Mouse (Mus musculus) heart, postnatal 0 days (tissue): ENCODE measurements around the gene Shroom4.

Experiments used
- CTCF ChIP-seq: IDR thresholded peaks from 2 replicates; pipeline ENCODE4 v1.5.1; 2016; ENCODE audit warnings: antibody characterized with exemption, control low read depth, low read depth
- EP300 ChIP-seq: IDR thresholded peaks from 2 replicates; pipeline ENCODE4 v1.6.1; 2016; ENCODE audit warnings: antibody characterized with exemption, low read depth

DNA sequence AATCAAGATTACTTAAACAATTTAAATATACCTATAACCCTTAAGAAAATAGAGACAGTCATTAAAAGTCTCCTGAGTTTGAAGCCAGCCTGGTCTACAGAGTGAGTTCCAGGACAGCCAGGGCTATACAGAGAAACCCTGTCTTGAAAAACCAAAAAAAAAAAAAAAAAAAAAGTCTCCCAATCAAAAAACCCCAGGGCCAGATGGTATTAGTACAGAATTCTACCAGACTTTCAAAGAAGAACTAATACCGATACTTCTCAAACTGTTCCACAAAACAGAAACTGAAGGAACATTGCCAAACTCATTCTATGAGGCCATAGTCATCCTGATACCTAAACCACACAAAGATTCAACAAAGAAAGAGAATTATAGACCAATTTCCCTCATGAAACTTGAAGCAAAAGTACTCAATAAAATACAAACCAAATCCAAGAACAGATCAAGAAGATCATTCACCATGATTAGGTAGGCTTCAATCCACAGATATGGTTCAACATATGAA, 259.2 kb downstream of the Shroom4 start:
- TF ChIP-seq EP300: no peak
- no peak for TF ChIP-seq CTCF
